Mouse (Mus musculus) hindlimb bud, embryonic 11.5 days (tissue): ENCODE measurements at regions not wholly inside any gene's neighbourhood (a gene's known extent, or its start where the extent isn't known, plus 50 kb on each side); places are given as distances from the start of the nearest gene placed in this dataset.

Experiments
- DNase-seq: peaks from one replicate; pipeline ENCODE4 v3.0.0-alpha.2; 2012; ENCODE audit warnings: low read depth, low spot score; ENCODE audit errors: extremely low spot score

DNA sequence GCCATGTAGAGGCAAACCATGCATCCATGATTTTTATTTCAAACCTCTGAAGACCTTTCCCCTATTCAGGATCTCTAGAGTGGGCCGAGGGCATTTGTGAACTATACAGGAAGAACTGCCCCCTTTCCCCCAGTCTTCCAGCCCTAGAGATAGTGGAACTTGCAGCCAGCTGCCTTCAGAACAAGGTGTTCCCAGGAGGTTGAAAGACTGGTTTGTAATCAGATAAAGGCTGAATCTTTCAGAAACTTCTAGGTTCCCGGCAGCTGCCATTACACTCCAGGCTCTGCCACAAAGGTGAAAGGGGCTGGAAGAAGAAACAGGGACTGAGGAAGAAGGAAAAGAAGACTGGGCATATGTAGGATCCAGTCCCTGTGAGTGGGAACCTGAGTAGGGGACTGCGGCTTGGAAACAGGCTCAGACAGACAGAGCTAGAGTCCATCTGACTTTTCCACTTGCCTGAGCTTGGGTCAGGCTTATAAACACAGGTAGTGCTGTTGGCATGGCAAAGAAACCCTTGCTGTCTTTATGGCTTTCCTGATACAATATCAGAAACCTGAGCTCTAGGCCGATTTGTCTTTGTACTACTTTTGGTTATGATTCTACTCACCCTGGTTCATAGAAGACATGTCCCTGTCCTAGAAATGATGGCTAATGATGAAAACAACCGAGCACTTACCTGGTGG lies 1153.9 kb upstream of the A1bg start:
- DNase-seq, result no peak

DNA sequence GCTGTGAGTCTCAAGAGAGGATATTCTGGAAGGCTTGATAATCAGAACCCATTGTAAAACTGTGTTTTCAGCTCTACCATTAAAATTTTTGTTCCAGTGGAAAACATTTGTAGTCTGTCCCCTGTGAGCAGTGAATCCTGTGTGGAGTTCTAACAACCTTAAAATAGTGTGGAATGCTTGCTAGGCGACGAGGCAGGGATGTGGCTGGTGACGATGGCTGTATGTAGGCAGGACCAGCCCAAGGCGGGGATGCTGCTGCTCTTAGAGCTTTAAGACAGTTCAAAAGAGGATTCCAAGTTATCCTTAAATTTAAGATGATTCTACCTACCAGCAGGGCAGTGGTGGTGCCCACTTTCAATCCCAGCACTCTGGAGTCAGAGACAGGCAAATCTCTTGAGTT lies 1151.9 kb upstream of the A1bg start:
- no peak for DNase-seq

- DNase-seq, result no peak
Measured at GRCm38 (mm10) chr15:62073595-62073994, 1150.8 kb upstream of the A1bg start.

DNA sequence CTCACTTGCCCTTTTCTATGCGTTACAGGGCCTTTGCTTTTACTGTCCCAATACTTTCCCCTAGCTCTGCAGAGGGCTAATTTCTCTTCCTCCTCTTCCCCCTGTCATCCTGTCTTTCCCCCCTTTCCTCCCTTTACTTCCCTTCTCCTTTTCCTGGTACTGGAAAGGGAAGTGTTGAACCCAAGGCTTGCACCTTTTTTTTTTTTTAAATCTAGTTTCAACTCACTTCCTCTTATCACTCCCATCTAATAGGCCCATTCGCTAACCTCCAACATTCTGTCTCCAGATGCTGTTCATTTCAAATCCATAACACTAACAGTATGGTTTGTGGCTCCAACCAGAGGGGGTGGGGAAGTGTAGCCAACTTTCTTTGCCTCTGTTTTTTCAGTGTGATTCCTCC lies 1148.5 kb upstream of the A1bg start:
- no peak for DNase-seq

DNA sequence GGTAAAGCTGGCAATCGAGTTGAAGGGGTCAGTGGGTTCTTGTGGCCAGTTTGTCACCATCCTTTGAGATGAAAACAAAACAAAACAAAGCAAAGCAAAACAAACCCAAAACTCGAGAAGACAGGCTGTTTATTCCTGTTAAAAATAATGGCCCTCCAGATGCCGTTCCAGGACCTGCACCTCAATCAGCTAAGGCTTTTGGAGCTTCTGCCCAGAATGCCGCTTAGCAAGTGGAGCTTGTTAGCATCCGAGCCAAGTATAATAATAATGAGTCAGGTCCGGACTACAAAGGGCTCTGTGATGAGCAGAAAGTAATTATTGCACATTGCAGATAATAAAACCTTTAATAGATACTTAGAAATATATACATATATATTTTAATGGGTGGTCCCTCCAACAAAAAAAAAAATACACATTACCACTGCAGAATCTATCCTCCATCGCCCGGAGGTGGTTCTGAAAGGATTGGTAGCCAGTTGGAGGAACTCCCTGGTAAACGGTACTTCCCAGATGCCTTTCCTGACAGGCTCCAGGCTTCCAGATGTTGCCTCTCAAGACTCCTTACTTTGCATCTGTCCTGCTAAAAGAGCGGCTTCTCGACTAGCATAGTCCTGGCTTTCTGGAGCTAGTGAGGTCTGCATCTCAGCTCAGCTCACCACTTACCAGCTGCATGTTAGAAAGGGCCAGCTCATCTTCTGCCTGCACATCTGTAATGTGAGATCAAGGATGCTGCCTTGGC lies 1145.8 kb upstream of the A1bg start:
- DNase-seq, result no peak

DNA sequence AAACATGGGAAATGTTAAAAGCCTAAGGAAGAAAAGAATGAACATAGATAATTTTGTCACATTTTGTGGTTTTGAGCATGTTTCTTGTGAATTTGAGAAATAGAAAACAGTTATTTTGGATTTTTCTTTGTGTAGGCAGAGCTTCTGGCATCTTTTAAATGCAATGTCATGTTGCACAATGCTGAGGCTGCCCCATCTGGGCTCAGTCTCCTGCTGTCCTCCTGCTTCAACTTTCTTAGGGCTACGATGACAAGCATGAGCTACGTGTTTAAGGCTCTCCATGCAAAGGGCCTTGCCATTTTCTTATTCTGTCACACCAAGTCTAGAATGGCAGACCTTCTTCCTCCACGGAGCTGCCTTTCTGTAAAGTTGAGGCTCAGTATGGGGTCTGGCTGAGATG lies 1141.6 kb upstream of the A1bg start:
- no peak for DNase-seq

DNA sequence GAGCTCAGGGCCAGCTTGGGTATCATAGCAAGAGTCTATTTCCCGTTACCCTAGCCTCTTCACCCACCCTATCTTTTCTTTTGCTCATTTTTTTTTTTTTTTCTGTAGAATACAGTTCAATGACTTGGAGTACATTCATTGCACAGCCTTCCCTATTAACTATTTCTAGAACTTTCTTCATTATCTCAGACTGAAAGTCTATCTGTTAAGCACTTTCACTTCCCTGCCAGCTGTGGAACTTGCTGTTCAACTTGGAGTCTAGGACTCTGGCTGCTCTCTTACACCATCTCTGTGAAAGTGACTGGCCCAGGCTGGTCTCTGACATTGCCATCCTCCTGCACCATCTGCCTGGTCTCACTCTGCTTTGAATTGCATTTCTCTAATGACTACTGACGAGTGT lies 1134.6 kb upstream of the A1bg start:
- DNase-seq, result no peak

DNA sequence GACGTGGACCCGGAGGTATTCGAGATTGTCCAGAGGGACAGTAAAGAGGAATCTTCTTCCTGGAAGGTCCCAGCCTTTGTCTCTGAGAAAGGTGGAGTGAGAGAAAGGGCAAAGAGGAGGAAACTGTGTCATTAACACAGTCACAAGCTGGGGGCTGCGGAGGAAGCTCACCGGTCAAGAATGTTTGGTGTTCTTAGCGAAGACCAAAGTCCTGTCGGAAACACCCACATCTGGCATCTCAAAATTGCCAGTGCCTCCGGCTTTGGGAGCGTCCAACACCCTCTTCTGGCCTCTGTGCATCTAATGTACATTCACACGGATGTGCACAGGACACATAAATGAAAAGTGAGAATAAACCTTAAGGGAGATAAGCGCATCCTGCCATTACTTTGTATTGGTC lies 1134.1 kb upstream of the A1bg start:
- no peak for DNase-seq

GRCm38 (mm10) chr15:62056401-62056800 lies 1133.6 kb upstream of the A1bg start:
- DNase-seq, result no peak

GRCm38 (mm10) chr15:62055011-62055410 lies 1132.2 kb upstream of the A1bg start:
- DNase-seq, result no peak

- DNase-seq, result no peak
Measured at GRCm38 (mm10) chr15:62053420-62054239, 1130.8 kb upstream of the A1bg start.

DNA sequence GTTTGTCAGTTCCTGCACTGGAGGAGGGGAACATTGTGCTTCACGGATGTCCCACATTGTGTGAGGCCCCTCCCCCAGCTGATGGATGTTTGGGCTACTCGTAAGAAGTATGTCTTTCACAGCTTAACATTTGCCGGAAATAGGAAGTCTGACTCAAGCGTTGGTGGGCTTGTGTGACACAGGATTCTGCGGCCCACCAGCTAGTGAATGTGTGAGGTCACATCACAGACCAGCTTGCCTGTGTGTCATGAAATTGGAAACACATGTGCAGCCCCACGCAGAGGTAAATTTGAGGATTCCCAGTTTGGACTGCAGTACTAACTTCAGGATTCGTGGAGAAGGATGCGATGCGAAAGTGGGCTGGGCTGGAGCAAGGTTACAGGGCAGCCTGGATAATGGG lies 1126.6 kb upstream of the A1bg start:
- no peak for DNase-seq

DNA sequence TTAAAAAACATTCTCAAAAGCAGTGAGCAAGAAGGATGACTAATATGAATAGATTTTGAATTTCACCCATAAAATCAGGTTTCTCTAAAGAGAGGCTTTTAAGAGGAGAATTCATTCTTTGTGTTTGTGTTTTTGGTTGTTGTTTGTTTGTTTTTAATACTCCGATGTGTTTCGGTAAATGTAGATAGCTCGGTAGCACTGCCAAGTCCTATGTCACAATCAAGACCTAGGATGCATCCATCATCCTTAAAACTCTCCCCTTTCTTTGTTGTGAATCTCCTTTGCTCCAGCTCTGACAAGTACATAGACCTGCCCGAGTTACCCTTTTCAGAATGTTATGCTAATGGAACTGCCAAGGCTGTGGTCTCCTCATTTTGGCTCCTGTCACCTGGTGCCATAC lies 1126.2 kb upstream of the A1bg start:
- no peak for DNase-seq

DNA sequence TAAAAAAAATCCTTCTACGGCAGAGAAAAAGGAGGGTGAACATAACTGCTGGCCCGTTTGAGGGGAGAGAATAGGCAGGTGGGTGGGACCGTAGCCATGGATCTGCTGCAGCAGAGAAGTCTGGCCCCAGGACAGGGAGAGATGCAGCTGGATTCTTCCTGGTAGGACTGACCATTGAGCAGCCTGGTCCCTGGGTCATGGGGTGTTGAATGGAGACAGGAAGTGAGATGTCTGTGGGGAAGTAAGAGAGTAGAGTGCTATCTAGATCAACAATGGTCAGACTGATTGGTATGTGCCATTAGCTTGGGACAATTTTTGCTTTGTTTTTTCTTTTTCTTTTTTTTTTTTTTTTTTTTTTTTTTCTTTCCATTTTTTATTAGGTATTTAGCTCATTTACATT lies 1123.5 kb upstream of the A1bg start:
- no peak for DNase-seq

DNA sequence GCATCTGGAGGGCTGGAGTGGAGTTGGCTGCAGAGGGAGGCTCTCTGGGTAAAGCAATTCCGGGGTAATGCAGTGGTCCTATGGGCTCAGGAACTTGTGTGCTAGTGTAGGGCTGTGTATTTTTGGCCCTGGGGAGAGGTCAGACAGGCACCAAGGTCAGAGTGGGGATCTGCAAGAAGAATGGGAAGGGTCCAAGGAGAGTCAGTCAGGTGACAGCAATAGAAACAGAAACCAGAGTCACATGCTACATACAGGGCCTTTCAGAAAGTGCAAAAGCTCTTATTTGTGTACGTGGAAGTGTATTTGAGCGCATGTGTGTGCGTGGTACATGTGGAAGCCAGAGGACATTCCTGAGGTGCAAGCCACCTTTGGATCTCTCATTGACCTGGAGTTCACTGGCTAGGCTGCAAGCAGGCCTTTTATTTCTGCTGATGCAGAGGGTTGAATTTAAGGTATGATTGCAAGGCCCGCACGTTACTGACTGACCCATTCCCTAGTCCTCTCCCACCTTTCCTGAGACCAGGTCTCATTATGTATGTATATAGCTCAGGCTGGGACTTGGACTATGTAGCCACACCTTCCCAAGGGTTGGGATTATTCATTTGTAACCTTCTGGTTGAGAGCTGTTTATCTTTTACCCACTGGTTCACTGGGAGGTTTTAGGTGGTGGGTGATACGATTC lies 1122.0 kb upstream of the A1bg start:
- DNase-seq, result no peak

DNA sequence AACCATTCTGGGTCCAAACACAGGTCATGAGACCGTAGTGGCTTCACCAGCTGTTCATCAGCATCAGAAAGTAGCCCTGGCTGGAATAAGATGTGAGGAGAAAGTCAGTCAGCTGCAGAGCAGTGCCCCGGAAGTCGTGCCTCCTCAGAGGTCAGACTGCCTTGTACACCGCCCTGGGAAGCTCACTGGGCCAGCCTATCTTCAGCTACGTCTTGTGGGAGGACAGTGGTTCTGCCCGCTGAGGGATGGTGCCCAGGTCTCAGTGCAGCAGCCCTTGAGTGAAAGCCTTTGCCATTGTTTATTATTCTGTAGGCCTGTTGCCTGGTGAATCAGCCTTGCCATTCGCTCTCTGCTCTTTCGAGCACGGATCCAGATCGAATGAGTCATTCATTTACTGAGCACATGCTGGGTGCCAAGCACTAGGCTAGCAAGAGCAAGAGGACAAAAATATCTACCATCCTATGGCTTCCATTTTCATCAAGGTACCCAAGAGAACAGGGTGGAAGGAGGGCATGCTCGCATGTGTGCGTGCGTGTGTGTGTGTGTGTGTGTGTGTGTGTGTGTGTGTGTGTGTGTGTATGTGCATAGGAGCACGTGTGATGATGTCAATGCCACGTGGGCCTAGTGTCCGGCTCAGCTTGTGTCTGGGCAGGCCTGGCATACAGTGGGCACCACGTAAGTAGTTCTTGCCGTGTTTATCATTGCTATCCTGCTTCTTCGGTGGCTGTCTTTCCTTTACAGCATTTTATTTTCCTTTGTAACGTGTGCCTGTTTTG lies 1121.0 kb upstream of the A1bg start:
- no peak for DNase-seq

DNA sequence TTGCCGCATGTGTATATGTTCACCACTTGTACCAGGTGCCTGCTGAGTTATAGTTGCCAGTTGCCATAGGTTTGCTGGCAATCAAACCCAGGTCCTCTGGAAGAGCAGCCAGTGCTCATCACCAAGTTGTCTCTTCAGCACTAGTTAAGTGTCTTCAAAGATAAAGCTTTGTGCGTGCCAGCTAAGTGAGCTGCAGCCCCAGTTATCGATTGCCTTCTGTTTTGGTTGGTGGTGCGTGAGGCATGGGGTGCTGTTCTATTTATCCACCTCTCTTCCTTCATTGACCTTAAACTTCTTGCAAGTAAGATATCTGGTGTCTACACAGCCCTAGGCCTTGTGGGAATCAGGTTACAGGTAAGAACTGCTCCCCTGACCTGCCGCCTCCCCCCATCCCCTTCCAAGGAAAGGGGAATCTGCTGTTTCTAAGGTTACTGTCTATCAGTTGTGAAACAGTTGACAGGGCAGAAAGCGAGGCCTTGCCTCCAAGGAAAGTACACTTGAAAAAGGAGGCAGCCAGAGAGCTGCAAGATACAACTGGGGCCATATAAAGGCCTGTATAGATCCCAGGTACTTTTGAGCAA lies 1120.2 kb upstream of the A1bg start:
- no peak for DNase-seq
